Mouse (Mus musculus) cerebellum, adult 2 months (tissue): ENCODE data around the gene Ccdc169.

ENCODE experiments used
- CTCF ChIP-seq: fragments of 200-500 bp; IDR thresholded peaks from 2 replicates; pipeline ENCODE4 v1.5.1; 2011; ENCODE audit warnings: low read depth, mild to moderate bottlenecking, control low read depth, low read length, moderate library complexity, borderline replicate concordance; ENCODE audit not compliant: insufficient read depth
- POLR2A ChIP-seq: fragments of 200-500 bp; IDR thresholded peaks from 2 replicates; pipeline ENCODE4 v1.6.1; 2011; ENCODE audit warnings: low read length, control low read depth, borderline replicate concordance; ENCODE audit not compliant: insufficient read depth

GRCm38 (mm10) chr3:55095968-55096654 is 41.0 kb upstream of the Ccdc169 start:
- no peak for TF ChIP-seq POLR2A
- TF ChIP-seq CTCF: no peak
